Mouse (Mus musculus) hindbrain, embryonic 11.5 days (tissue): ENCODE measurements around the gene Tmem164. TPM values are rescaled to one million over a fixed set of nuclear protein-coding genes. Genes with fewer than 3 reads are reported as not detected.

Experiments
- ATAC-seq: fragments of 200-750 bp; cut with Nextera tagmentation; 2 replicates; pipeline ENCODE4 v1.8.0; 2017; ENCODE audit warnings: mild to moderate bottlenecking, moderate TSS enrichment, moderate library complexity; ENCODE audit not compliant: low FRiP score
- DNase-seq: peaks from one replicate; pipeline ENCODE4 v3.0.0-alpha.2; 2015; ENCODE audit warnings: low spot score
- H3K27ac ChIP-seq: fragments of 300-500 bp; sonication (generic); 2 replicates; pipeline ENCODE4 v1.5.1; 2014; ENCODE audit warnings: mild to moderate bottlenecking, low read depth, low read length
- H3K27me3 ChIP-seq: fragments of 300-500 bp; sonication (generic); 2 replicates; pipeline ENCODE4 v1.6.1; 2014; ENCODE audit warnings: mild to moderate bottlenecking, low read length, moderate library complexity, mixed read lengths; ENCODE audit not compliant: control insufficient read depth, insufficient read depth
- H3K36me3 ChIP-seq: fragments of 300-500 bp; sonication (generic); 2 replicates; pipeline ENCODE4 v1.6.1; 2014; ENCODE audit warnings: mild to moderate bottlenecking, low read length, moderate library complexity, mixed read lengths; ENCODE audit not compliant: control insufficient read depth, insufficient read depth
- H3K4me1 ChIP-seq: fragments of 300-500 bp; sonication (generic); replicated peaks from 2 replicates; pipeline ENCODE4 v1.6.1; 2014; ENCODE audit warnings: low read length, mixed read lengths; ENCODE audit not compliant: control insufficient read depth, insufficient read depth
- H3K4me2 ChIP-seq: fragments of 300-500 bp; sonication (generic); replicated peaks from 2 replicates; pipeline ENCODE4 v1.6.1; 2014; ENCODE audit warnings: mild to moderate bottlenecking, low read depth, low read length
- H3K4me3 ChIP-seq: fragments of 300-500 bp; sonication (generic); 2 replicates; pipeline ENCODE4 v1.5.1; 2014; ENCODE audit warnings: low read depth, low read length
- H3K9ac ChIP-seq: fragments of 300-500 bp; sonication (generic); 2 replicates; pipeline ENCODE4 v1.6.1; 2014; ENCODE audit warnings: low read depth, low read length
- H3K9me3 ChIP-seq: fragments of 300-500 bp; sonication (generic); 2 replicates; pipeline ENCODE4 v1.6.1; 2016; ENCODE audit warnings: low read length; ENCODE audit not compliant: control insufficient read depth
- WGBS: fragments of 180-500 bp; shearing (Covaris S2); extraction: QIAGEN DNeasy Blood & Tissue Kit; methylation state at CpG from one replicate; pipeline ENCODE4 v1.1.7; 2014; 5-methylcytosine and 5-hydroxymethylcytosine counted together
- polyA plus RNA-seq: library from polyadenylated mRNA; unstranded; fragments of >200 nt; fragmentation: Nextera tagmentation; extraction: Ambion mirVana; gene quantifications from 2 replicates; pipeline ENCODE4 v1.2.1, GENCODE M21; 2014

Tmem164 gene
- polyA plus RNA-seq, 1 experiment from 2014 or later, result 24.2 TPM

DNA sequence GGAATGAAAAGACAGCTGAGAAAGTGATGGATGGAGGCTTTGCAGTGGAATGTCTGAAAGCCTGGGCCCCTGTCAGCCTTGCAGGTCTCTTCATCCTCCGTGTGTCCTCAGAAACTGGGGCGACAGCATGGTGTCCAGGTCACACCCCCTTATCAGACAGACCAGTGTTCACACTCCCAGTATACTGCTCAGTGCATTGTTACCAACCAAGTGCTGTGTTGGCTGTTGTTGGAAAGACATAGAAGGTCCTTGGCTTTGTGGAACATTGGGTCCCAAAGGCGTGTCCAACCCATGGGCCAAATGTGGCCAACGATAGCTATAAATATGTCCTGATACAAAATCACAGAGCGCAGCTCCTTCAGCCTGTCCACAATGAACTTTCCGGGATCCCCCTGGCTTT is 149.4 kb downstream of the Tmem164 start:
- Histone ChIP-seq H3K27me3 (0 out of 2 replicates have a peak, but pooled peaks cover 3% of the 10 kb centered on the region), H3K36me3 (no peaks in the 10 kb centered on the region), H3K27ac (no peak overlapping the region), H3K4me3 (no peak overlapping the region), H3K4me2 (no peak overlapping the region), H3K9me3 (no peaks in the 10 kb centered on the region), H3K4me1 (no peaks in the 10 kb centered on the region), H3K9ac (no peak overlapping the region)
- ATAC-seq, result no peak
- DNase-seq, result no peak
- WGBS, result 86% methylated on average over 6 of the region's 6 CpGs

DNA sequence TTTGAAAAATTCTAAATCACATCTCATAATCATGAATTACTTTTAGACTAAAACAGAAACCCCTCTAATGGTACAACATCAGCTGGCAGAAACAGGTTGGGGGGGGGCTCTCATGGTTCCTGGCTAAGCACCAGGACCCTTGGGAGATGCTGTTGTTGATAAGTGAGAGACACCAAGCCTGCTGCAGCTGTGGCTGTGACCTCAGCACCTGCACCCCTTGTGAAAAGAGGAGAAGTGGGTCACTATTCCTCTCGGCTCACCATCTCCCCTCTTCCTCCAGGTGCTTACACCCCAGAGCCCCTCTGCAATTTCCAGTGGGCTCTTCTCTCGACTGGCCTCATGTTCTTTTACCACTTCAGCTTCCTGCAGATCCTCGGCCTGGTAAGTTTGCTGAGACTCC is 151.0 kb downstream of the Tmem164 start:
- no peaks in the 10 kb centered on the region for H3K4me1 ChIP-seq
- no peaks in the 10 kb centered on the region for H3K36me3 ChIP-seq
- no peak overlapping the region for H3K27ac ChIP-seq
- H3K27me3 ChIP-seq, result 0 out of 2 replicates have a peak, but pooled peaks cover 3% of the 10 kb centered on the region
- H3K4me3 ChIP-seq, result no peak overlapping the region
- H3K4me2 ChIP-seq, result no peak overlapping the region
- no peak for DNase-seq
- 68% methylated on average over 3 of the region's 3 CpGs for WGBS
- no peak overlapping the region for H3K9ac ChIP-seq
- no peaks in the 10 kb centered on the region for H3K9me3 ChIP-seq
- no peak for ATAC-seq

DNA sequence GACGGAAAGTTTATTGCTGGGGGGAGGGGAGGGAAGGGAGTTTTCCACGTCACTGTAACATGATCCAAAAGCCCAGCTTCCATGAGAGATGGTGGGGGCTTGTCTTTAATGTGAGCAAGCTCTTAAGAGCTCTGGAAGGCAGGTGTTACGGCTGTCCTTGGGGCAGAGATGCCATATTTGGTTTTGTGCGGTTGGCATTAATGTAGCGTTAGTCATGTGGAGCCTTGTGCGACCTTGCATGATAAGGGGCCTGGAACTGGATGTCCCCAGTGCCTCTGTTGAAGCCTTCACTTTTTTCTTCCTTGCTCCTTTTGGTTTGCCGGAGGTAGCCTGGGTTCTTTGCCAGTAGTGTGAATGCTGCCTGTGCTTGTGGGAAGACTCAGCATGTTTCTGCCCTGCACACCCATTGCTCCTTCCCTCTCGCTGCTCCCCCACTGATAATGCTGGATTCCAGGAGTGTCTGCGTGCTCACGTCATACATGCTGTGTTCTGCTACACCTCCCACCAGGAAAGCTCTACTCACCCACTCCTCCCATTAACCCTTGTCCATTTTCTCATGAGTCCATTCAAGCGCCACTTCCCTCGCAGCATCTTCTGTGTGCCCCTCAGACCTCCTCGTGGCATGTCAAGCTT is 152.1 kb downstream of the Tmem164 start:
- ATAC-seq (no peak), DNase-seq (no peak)
- no peak overlapping the region for H3K4me3 ChIP-seq
- H3K27ac ChIP-seq, result no peak overlapping the region
- no peaks in the 10 kb centered on the region for H3K9me3 ChIP-seq
- H3K27me3 ChIP-seq, result 0 out of 2 replicates have a peak, but pooled peaks cover 3% of the 10 kb centered on the region
- H3K36me3 ChIP-seq, result no peaks in the 10 kb centered on the region
- H3K4me1 ChIP-seq, result no peaks in the 10 kb centered on the region
- 81% methylated on average over 13 of the region's 13 CpGs for WGBS
- no peak overlapping the region for H3K9ac ChIP-seq
- H3K4me2 ChIP-seq, result no peak overlapping the region

DNA sequence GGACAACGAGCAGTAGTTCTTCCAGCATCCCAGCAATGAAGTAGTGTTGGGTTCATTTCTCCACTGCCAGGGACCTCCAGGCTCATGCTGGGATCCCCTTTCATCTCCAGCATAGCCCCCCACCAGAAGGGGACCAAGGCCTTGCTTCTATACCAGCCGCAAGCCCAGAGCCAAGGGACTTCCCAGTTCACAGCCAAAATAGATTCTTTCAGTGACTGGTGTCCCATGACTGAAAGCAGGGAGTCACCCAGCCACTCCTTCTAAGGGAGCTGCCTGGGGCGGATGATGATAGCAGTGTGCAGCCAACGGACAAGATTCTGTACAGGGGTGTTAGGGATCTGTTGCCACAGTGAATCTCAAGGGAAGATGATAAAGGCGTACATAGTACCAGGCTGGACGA is 153.6 kb downstream of the Tmem164 start:
- Histone ChIP-seq H3K27me3 (peaks cover 3% of the 10 kb centered on the region; the same call in 1 of the 2 replicates), H3K36me3 (no peaks in the 10 kb centered on the region), H3K9me3 (no peaks in the 10 kb centered on the region), H3K27ac (no peak overlapping the region), H3K4me3 (no peak overlapping the region), H3K9ac (no peak overlapping the region), H3K4me2 (no peak overlapping the region), H3K4me1 (no peaks in the 10 kb centered on the region)
- no peak for ATAC-seq
- 89% methylated on average over 6 of the region's 6 CpGs for WGBS
- no peak for DNase-seq

DNA sequence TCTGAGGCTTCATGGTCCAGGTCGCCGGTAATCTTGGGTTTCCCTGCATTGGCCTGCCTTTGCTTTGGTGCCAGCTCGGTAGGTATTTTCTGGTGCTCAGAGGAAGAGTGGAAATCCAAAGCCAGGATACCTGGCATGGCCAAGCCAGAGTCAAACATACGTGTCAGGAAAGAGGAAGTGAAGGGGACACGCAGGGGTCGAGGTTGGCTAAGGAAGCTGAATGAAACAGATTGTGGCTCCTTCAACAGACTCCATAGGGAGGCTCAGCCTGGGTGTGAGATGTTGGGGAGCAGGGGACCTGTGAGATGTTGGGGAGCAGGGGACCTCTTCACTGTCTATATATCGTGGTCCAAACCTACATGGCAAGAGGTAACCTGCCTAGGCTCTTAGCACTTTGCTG is 155.2 kb downstream of the Tmem164 start:
- Histone ChIP-seq H3K4me1 (no peaks in the 10 kb centered on the region), H3K36me3 (no peaks in the 10 kb centered on the region), H3K27me3 (peaks cover 3% of the 10 kb centered on the region; the same call in 1 of the 2 replicates), H3K9ac (no peak overlapping the region), H3K4me3 (no peak overlapping the region), H3K4me2 (no peak overlapping the region), H3K9me3 (no peaks in the 10 kb centered on the region), H3K27ac (no peak overlapping the region)
- ATAC-seq (no peak), DNase-seq (no peak)
- 86% methylated on average over 7 of the region's 7 CpGs for WGBS

GRCm38 (mm10) chrX:142837316-142837715 is 156.1 kb downstream of the Tmem164 start:
- Histone ChIP-seq H3K27me3 (peaks cover 3% of the 10 kb centered on the region; the same call in 1 of the 2 replicates), H3K4me2 (no peak overlapping the region), H3K36me3 (no peaks in the 10 kb centered on the region), H3K9me3 (no peaks in the 10 kb centered on the region), H3K9ac (no peak overlapping the region), H3K27ac (no peak overlapping the region), H3K4me1 (no peaks in the 10 kb centered on the region), H3K4me3 (no peak overlapping the region)
- WGBS, result 97% methylated on average over 3 of the region's 3 CpGs
- no peak for ATAC-seq
- DNase-seq, result no peak

- no peaks in the 10 kb centered on the region for H3K4me1 ChIP-seq
- WGBS, result 83% methylated on average over 2 of the region's 2 CpGs
- no peak overlapping the region for H3K4me3 ChIP-seq
- ATAC-seq, result no peak
- H3K9ac ChIP-seq, result no peak overlapping the region
- H3K27ac ChIP-seq, result no peak overlapping the region
- no peaks in the 10 kb centered on the region for H3K9me3 ChIP-seq
- DNase-seq, result no peak
- H3K36me3 ChIP-seq, result no peaks in the 10 kb centered on the region
- no peaks in the 10 kb centered on the region; the same call in 1 of the 2 replicates for H3K27me3 ChIP-seq
- no peak overlapping the region for H3K4me2 ChIP-seq
These were observed 157.6 kb downstream of the Tmem164 start for GRCm38 (mm10) chrX:142838841-142839240.

DNA sequence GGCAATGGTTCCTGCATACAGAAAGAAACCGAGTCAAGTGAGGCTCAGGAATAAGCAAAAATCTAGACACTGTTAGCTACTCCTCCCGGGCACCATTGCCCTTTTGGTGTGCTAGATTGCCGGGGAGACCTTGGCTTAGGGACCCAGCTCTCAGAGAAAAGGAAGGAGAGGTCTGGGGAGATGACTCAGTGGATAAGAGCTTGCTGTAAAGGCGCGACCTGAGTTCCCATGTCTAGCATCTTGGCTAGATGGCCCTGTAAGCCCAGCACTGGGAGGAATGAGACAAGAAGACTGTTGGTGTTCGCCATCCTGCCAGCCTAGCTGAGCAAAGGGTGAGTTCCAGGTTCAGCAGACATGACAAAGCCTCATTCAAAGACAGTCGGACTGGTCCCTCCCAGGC is 158.2 kb downstream of the Tmem164 start:
- H3K4me3 ChIP-seq, result no peak overlapping the region
- H3K4me1 ChIP-seq, result no peaks in the 10 kb centered on the region
- no peak overlapping the region for H3K9ac ChIP-seq
- 88% methylated on average over 7 of the region's 7 CpGs for WGBS
- ATAC-seq (no peak), DNase-seq (no peak)
- no peaks in the 10 kb centered on the region; the same call in 1 of the 2 replicates for H3K27me3 ChIP-seq
- no peak overlapping the region for H3K4me2 ChIP-seq
- H3K36me3 ChIP-seq, result no peaks in the 10 kb centered on the region
- no peaks in the 10 kb centered on the region for H3K9me3 ChIP-seq
- no peak overlapping the region for H3K27ac ChIP-seq

- WGBS, result 88% methylated on average over 4 of the region's 4 CpGs
- H3K4me3 ChIP-seq, result no peak overlapping the region
- ATAC-seq (no peak), DNase-seq (no peak)
- no peak overlapping the region for H3K4me2 ChIP-seq
- no peak overlapping the region for H3K9ac ChIP-seq
- H3K4me1 ChIP-seq, result no peaks in the 10 kb centered on the region
- H3K9me3 ChIP-seq, result no peaks in the 10 kb centered on the region
- no peaks in the 10 kb centered on the region for H3K36me3 ChIP-seq
- H3K27me3 ChIP-seq, result no peaks in the 10 kb centered on the region; the same call in 1 of the 2 replicates
- H3K27ac ChIP-seq, result no peak overlapping the region
These were observed 160.7 kb downstream of the Tmem164 start for GRCm38 (mm10) chrX:142841916-142842315.
